ENCODE assay signal across 28 mouse cellular contexts in the genomic region with DNA sequence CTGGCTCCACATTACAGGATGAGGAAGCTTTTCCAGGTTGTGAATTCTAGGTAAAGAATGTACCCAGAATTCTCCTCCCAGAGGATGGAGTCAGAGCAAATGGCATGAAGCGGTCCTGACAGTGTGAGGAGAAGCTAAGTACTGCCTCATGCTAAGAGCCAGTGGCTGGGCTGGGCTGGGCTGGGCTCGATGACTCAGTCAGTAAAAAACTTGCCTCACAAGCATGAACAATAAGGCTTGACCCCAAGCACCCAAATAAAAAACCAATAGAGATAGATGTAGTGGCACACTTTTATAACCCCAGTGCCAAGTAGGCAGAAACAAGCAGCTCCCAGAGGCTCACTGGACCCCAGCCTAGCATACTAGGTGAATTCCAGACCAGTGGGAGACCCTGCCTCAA.
DNase-seq lines count a peak whose midpoint lies in the region; ATAC-seq and TF ChIP-seq lines count a peak whose summit lies in the region.
"Had no signal": no experiment of that assay in that cellular context is flagged by ENCODE, and none has a peak within 500 bp of the region (broad histone marks: within the 10 kb centered on the region; RNA-seq: fewer than 3 reads in every experiment).

No protein-coding gene starts in this region.

- no peak overlapping the region for H3K9ac ChIP-seq in intestine, embryonic 15.5 days
- no peak overlapping the region for H3K9ac ChIP-seq in intestine, postnatal 0 days (ENCODE audit: low read depth, low read length)
- no peak overlapping the region for H3K9ac ChIP-seq in intestine, embryonic 16.5 days (ENCODE audit: low read depth, low read length)
- H3K9ac ChIP-seq in stomach, embryonic 16.5 days (ENCODE audit: low read length): no peak overlapping the region
- H3K9ac ChIP-seq in heart, embryonic 11.5 days (ENCODE audit: low read depth, low read length): no peak overlapping the region
- H3K9ac ChIP-seq: forebrain, embryonic 12.5 days; forebrain, postnatal 0 days; hindbrain, embryonic 12.5 days; limb, embryonic 13.5 days; midbrain, embryonic 15.5 days had no signal

- no peak overlapping the region for H3K4me3 ChIP-seq in intestine, embryonic 15.5 days (replicated peaks)
- no peak overlapping the region for H3K4me3 ChIP-seq in intestine, postnatal 0 days (ENCODE audit: low read depth, low read length)
- H3K4me3 ChIP-seq in intestine, embryonic 16.5 days (ENCODE audit: low read length): no peak overlapping the region
- no peak overlapping the region for H3K4me3 ChIP-seq in stomach, embryonic 16.5 days (replicated peaks; ENCODE audit: low read length)
- H3K4me3 ChIP-seq in heart, embryonic 11.5 days (ENCODE audit: low read depth, low read length): no peak overlapping the region
- H3K4me3 ChIP-seq: forebrain, embryonic 12.5 days; heart, embryonic 10.5 days; hindbrain, embryonic 12.5 days; layer of hippocampus, adult 2 months; left cerebral cortex, adult 2 months; limb, embryonic 13.5 days; midbrain, embryonic 15.5 days had no signal

- TF ChIP-seq CTCF in intestine, postnatal 0 days (IDR thresholded peaks at IDR 0.05; ENCODE audit: low read depth): no peak

- ATAC-seq in intestine, embryonic 15.5 days: 0 out of 2 replicates have a peak, but pooled peaks have one; percentile 21
- ATAC-seq in intestine, postnatal 0 days: no peak
- ATAC-seq in intestine, embryonic 16.5 days: 0 out of 2 replicates have a peak, but pooled peaks have one; percentile 52
- ATAC-seq in stomach, embryonic 16.5 days (ENCODE audit: insufficient read depth, low FRiP score): peak; percentile 58; the same call in 1 of the 2 replicates
- no peak for ATAC-seq in heart, embryonic 11.5 days (replicated peaks; ENCODE audit: insufficient number of reproducible peaks, low FRiP score, low TSS enrichment)
- ATAC-seq: forebrain, postnatal 0 days; hindbrain, postnatal 0 days; midbrain, embryonic 15.5 days had no signal

- WGBS in intestine, embryonic 15.5 days: 59% methylated on average over 2 of the region's 2 CpGs
- WGBS in intestine, postnatal 0 days: 45% methylated on average over 2 of the region's 2 CpGs
- WGBS in intestine, embryonic 16.5 days: 65% methylated on average over 2 of the region's 2 CpGs
- WGBS in stomach, embryonic 16.5 days: 63% methylated on average over 2 of the region's 2 CpGs
- WGBS in heart, embryonic 11.5 days (ENCODE audit: insufficient replicate concordance): 64% methylated on average over 2 of the region's 2 CpGs

- H3K9me3 ChIP-seq in intestine, embryonic 15.5 days: no peaks in the 10 kb centered on the region
- H3K9me3 ChIP-seq in intestine, postnatal 0 days (ENCODE audit: control insufficient read depth): no peaks in the 10 kb centered on the region
- H3K9me3 ChIP-seq in intestine, embryonic 16.5 days (ENCODE audit: control insufficient read depth, low read length): no peaks in the 10 kb centered on the region
- no peaks in the 10 kb centered on the region for H3K9me3 ChIP-seq in stomach, embryonic 16.5 days (replicated peaks; ENCODE audit: control insufficient read depth, low read length)
- no peaks in the 10 kb centered on the region for H3K9me3 ChIP-seq in heart, embryonic 11.5 days (replicated peaks; ENCODE audit: control insufficient read depth, low read length)
- H3K9me3 ChIP-seq: forebrain, embryonic 12.5 days; heart, embryonic 10.5 days; hindbrain, embryonic 12.5 days; limb, embryonic 13.5 days; midbrain, embryonic 15.5 days had no signal

- no peaks in the 10 kb centered on the region for H3K27me3 ChIP-seq in intestine, embryonic 15.5 days (replicated peaks)
- no peaks in the 10 kb centered on the region for H3K27me3 ChIP-seq in intestine, postnatal 0 days (replicated peaks; ENCODE audit: control insufficient read depth, insufficient read depth, low read length)
- no peaks in the 10 kb centered on the region for H3K27me3 ChIP-seq in intestine, embryonic 16.5 days (replicated peaks; ENCODE audit: control insufficient read depth, insufficient read depth, low read length)
- no peaks in the 10 kb centered on the region for H3K27me3 ChIP-seq in stomach, embryonic 16.5 days (ENCODE audit: control insufficient read depth, insufficient read depth, low read length)
- no peaks in the 10 kb centered on the region for H3K27me3 ChIP-seq in heart, embryonic 11.5 days (ENCODE audit: control insufficient read depth, insufficient read depth, low read length)
- H3K27me3 ChIP-seq: forebrain, embryonic 12.5 days; hindbrain, embryonic 12.5 days; limb, embryonic 13.5 days; midbrain, embryonic 15.5 days had no signal

- H3K36me3 ChIP-seq in intestine, embryonic 15.5 days: no peaks in the 10 kb centered on the region
- peaks cover 5% of the 10 kb centered on the region; the same call in 1 of the 2 replicates for H3K36me3 ChIP-seq in intestine, postnatal 0 days (ENCODE audit: control insufficient read depth, insufficient read depth)
- no peaks in the 10 kb centered on the region for H3K36me3 ChIP-seq in intestine, embryonic 16.5 days (ENCODE audit: control insufficient read depth, insufficient read depth, low read length)
- no peaks in the 10 kb centered on the region for H3K36me3 ChIP-seq in stomach, embryonic 16.5 days (ENCODE audit: control insufficient read depth, insufficient read depth, low read length)
- H3K36me3 ChIP-seq in heart, embryonic 11.5 days (ENCODE audit: control insufficient read depth, insufficient read depth, low read length): peaks cover 2% of the 10 kb centered on the region; the same call in 1 of the 2 replicates
- H3K36me3 ChIP-seq: forebrain, embryonic 12.5 days; hindbrain, embryonic 12.5 days; limb, embryonic 13.5 days; midbrain, embryonic 15.5 days had no signal

- H3K27ac ChIP-seq in intestine, embryonic 15.5 days: no peak overlapping the region
- no peak overlapping the region for H3K27ac ChIP-seq in intestine, postnatal 0 days (ENCODE audit: low read depth, low read length)
- H3K27ac ChIP-seq in intestine, embryonic 16.5 days (ENCODE audit: low read length): no peak overlapping the region
- H3K27ac ChIP-seq in stomach, embryonic 16.5 days (ENCODE audit: low read length): no peak overlapping the region
- H3K27ac ChIP-seq in heart, embryonic 11.5 days (ENCODE audit: low read depth, low read length): no peak overlapping the region
- H3K27ac ChIP-seq: forebrain, embryonic 12.5 days; heart, embryonic 10.5 days; hindbrain, embryonic 12.5 days; hindbrain, postnatal 0 days; layer of hippocampus, adult 2 months; left cerebral cortex, adult 2 months; limb, embryonic 13.5 days; midbrain, embryonic 15.5 days had no signal

- H3K4me2 ChIP-seq in intestine, embryonic 15.5 days (replicated peaks): no peak overlapping the region
- H3K4me2 ChIP-seq in intestine, postnatal 0 days (replicated peaks; ENCODE audit: low read depth): no peak overlapping the region
- no peak overlapping the region for H3K4me2 ChIP-seq in intestine, embryonic 16.5 days (ENCODE audit: low read depth, low read length)
- H3K4me2 ChIP-seq in stomach, embryonic 16.5 days (ENCODE audit: low read depth, low read length): no peak overlapping the region
- no peak overlapping the region for H3K4me2 ChIP-seq in heart, embryonic 11.5 days
- H3K4me2 ChIP-seq: forebrain, embryonic 12.5 days; hindbrain, embryonic 12.5 days; limb, embryonic 13.5 days; liver, embryonic 11.5 days; midbrain, embryonic 15.5 days had no signal

- DNase-seq in 416B (ENCODE audit: low read depth): peak; percentile 45
- DNase-seq in cerebellum, postnatal 4 days (ENCODE audit: low spot score in 2 of 2): no peak
- DNase-seq in ovary, postnatal 36 days (ENCODE audit: low spot score): no peak
- DNase-seq: adrenal gland, postnatal 10 days; cerebellum, adult 11-12 months; cerebellum, adult 9-11 months; forebrain, postnatal 0 days; gastrocnemius, postnatal 10 days; heart, adult 11 months; heart, postnatal 36 days; kidney, adult 11 months; kidney, postnatal 14 days; lung, postnatal 4 days; right cerebral cortex, adult 18-20 months had no signal

- H3K4me1 ChIP-seq in intestine, embryonic 15.5 days (replicated peaks): 0 out of 2 replicates have a peak, but pooled peaks cover 6% of the 10 kb centered on the region
- no peaks in the 10 kb centered on the region for H3K4me1 ChIP-seq in intestine, postnatal 0 days (replicated peaks; ENCODE audit: control insufficient read depth, insufficient read depth, low read length)
- peaks cover 11% of the 10 kb centered on the region; the same call in 1 of the 2 replicates for H3K4me1 ChIP-seq in intestine, embryonic 16.5 days (ENCODE audit: control insufficient read depth, insufficient read depth, low read length)
- peaks cover 6% of the 10 kb centered on the region for H3K4me1 ChIP-seq in stomach, embryonic 16.5 days (ENCODE audit: control insufficient read depth, insufficient read depth, low read length)
- peaks cover 4% of the 10 kb centered on the region; the same call in 1 of the 2 replicates for H3K4me1 ChIP-seq in heart, embryonic 11.5 days (ENCODE audit: control insufficient read depth, insufficient read depth, low read length)
- H3K4me1 ChIP-seq: limb, embryonic 13.5 days; midbrain, embryonic 15.5 days had no signal

Comparison
In these comparisons a context has a peak if more than half of its experiments do, and no peak if none do; other contexts are left out.
1. ATAC-seq: peak in intestine, embryonic 15.5 days (single experiment), intestine, embryonic 16.5 days (single experiment) and stomach, embryonic 16.5 days (single experiment); none in intestine, postnatal 0 days (single experiment) and heart, embryonic 11.5 days (single experiment).